Mouse (Mus musculus): ENCODE data around the gene Pacsin3. TPM values are rescaled to one million over a fixed set of nuclear protein-coding genes. Genes with fewer than 3 reads are reported as not detected.

Pacsin3 gene
- polyA plus RNA-seq (2015; fragmentation: Nextera tagmentation; extraction: Ambion mirVana): 240 and 279 TPM in 2 replicates

DNA sequence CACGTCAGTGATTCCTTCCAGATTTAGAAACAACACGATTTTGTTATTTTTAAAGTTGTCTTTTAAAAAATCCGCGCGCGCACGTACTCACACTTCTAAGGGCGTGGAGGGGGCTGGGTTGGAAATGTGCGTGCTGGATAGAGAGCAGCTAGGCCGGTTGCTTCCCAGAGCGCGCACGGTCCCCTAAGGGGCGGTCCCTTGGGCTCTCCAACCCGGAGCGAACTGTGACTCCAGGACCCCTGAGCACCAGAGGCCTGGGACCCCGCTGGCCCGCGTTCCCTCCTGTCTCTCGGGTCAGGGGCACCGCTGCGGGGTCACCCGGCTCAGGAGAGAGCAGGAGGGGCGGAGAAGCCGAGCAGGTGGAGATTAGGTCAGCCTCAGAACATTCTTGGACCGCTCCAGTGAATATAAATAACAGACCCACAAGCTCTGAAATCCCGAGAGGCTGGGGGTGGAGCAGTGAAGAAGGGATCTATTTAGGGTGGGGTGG, at the start of gene Pacsin3:
Pacsin3 (plus strand) TSS at position 294 of the 490 bp plus-strand sequence.

DNA sequence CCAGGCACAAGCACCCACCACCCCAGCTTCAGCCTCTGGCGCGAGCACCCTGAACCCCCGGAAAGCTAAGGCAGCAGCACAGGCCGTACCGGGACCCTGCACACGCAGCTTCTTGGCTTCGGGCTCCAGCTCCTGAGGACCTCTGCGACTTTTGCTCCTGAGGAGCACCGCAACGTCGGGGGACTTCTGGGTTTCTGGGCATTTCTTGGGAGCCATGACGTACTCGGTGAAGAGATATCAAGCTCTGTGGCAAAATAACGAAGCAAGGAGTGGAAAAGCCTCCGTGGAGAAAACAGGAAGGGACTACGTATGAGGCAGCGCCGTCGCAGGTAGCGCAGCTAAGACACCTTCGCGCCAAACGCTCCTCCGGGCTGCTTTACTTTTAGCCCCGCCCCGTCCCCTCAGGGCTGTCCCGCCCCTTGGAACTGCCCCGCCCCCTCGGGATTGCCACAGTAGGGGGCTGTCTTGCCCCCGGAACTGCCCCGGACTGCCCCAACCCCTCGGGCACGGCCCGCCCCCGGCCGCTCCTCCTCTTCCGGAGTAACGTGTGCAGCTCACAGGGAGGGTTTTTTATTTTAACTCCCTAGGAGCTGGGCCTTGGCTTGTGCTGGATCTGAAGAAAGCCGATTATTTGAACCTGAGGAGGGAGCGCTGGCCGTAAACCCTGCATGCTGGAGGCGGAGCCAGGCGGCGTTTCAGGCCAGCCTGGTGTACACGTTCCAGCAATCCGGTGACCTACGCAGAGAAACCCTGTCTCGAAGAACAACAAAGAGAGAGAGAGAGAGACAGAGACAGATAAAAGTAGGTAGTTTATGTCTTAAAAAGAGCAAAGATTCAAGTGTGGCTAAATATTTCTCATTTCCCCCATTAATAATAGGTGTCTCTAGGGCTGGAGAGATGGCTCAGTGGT, 18.9 kb upstream of the Pacsin3 start, which contains the start of gene Ddb2:
Ddb2 (minus strand) TSS at position 382 of the 910 bp plus-strand sequence.

DNA sequence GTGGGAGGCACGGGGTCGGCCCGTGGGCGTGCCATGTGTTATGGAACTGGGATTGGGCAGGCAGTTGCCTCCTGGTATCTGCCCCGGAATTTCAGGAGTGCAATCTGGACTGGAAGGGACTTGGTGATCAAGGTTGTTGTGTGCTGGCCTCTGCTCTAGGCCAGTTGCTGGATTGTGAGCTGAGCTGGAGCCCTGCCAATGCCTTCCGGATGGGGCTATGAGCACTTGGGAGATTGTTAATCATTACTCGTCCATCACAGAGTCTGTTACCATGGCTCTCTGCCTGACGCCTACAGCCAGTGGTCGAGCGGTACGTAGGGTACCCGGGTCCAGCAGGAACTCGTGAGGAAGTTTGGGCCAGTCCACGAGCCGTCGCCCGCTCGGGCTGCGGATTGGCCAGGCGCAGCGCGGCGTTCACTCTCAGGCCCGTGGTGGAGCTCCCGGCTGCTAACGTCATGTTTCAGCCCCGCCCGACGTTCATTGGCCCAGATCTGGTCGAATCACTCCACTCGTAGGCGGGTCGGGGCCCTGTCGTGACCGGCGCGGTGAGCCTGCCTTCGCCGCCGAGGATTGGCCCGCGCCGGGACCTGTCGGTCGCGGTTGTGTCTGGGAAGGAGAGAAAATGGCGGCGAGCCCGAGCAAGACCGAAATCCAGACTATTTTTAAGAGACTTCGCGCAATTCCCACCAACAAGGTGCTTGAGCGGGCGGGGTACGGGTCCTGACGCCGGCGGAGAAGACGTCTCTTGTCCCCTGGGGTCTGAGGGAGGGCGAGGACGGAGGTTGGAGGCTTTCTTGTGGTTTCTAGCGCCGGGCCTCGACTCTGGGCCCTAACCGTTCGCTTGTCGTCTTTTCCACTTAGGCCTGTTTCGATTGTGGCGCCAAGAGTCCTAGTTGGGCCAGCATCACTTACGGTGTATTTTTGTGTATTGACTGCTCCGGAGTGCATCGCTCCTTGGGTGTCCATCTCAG, 9.2 kb downstream of the Pacsin3 start, which contains the start of gene Arfgap2:
Arfgap2 (plus strand) TSS at position 264 of the 971 bp plus-strand sequence.

Other genes starting within 250 kb of the Pacsin3 start
- gene Rapsn, start 220.3 kb upstream of the Pacsin3 start, polyA plus RNA-seq (2015; fragmentation: Nextera tagmentation; extraction: Ambion mirVana): 58.7 and 61.8 TPM in 2 replicates
- gene Psmc3, start 201.9 kb upstream of the Pacsin3 start, polyA plus RNA-seq (2015; fragmentation: Nextera tagmentation; extraction: Ambion mirVana): 341 and 342 TPM in 2 replicates
- 37.7 and 43.8 TPM in 2 replicates for gene Slc39a13, start 185.5 kb upstream of the Pacsin3 start, polyA plus RNA-seq (2015; fragmentation: Nextera tagmentation; extraction: Ambion mirVana)
- 7.5 and 10.0 TPM in 2 replicates for gene Spi1, start 173.6 kb upstream of the Pacsin3 start, polyA plus RNA-seq (2015; fragmentation: Nextera tagmentation; extraction: Ambion mirVana)
- gene Mybpc3, start 137.8 kb upstream of the Pacsin3 start, polyA plus RNA-seq (2015; fragmentation: Nextera tagmentation; extraction: Ambion mirVana): 0.34 and 0.54 TPM in 2 replicates
- gene Madd, start 72.1 kb upstream of the Pacsin3 start, polyA plus RNA-seq (2015; fragmentation: Nextera tagmentation; extraction: Ambion mirVana): 2.8 TPM in 2 replicates
- 4.0 and 13.8 TPM in 2 replicates for gene Nr1h3, start 53.1 kb upstream of the Pacsin3 start, polyA plus RNA-seq (2015; fragmentation: Nextera tagmentation; extraction: Ambion mirVana)
- gene Acp2, start 53.1 kb upstream of the Pacsin3 start, polyA plus RNA-seq (2015; fragmentation: Nextera tagmentation; extraction: Ambion mirVana): 11.3 and 14.2 TPM in 2 replicates
- 5.9 and 6.2 TPM in 2 replicates for gene Ddb2, start 19.0 kb upstream of the Pacsin3 start, polyA plus RNA-seq (2015; fragmentation: Nextera tagmentation; extraction: Ambion mirVana)
- 77.1 and 79.2 TPM in 2 replicates for gene Arfgap2, start 9.0 kb downstream of the Pacsin3 start, polyA plus RNA-seq (2015; fragmentation: Nextera tagmentation; extraction: Ambion mirVana)
- gene 1110051M20Rik, start 188.8 kb downstream of the Pacsin3 start, polyA plus RNA-seq (2015; fragmentation: Nextera tagmentation; extraction: Ambion mirVana): 24.2 and 28.0 TPM in 2 replicates
- 6.0 and 6.5 TPM in 2 replicates for gene Lrp4, start 201.6 kb downstream of the Pacsin3 start, polyA plus RNA-seq (2015; fragmentation: Nextera tagmentation; extraction: Ambion mirVana)

Measured in skeletal muscle tissue, postnatal 0 days (tissue).